Mouse (Mus musculus) cortical plate, adult 2 months (tissue): ENCODE data around the gene Rpl4. TPM values are rescaled to one million over a fixed set of nuclear protein-coding genes. Genes with fewer than 3 reads are reported as not detected.
"Not testable (repeated sequence)": the region's sequence is repeated elsewhere in the genome, so short reads cannot be mapped to it uniquely, and the experiment has no call there.

Experiments
- H3K27ac ChIP-seq: fragments of 200-500 bp; 2 replicates; pipeline ENCODE4 v1.5.1; 2012; ENCODE audit warnings: low read length, control low read depth, inconsistent platforms; ENCODE audit not compliant: insufficient read depth
- H3K4me1 ChIP-seq: fragments of 200-500 bp; 2 replicates; pipeline ENCODE4 v1.6.1; 2011; ENCODE audit warnings: low read length; ENCODE audit not compliant: control insufficient read depth, insufficient read depth
- H3K4me3 ChIP-seq: fragments of 200-500 bp; 2 replicates; pipeline ENCODE4 v1.5.1; 2011; ENCODE audit warnings: mild to moderate bottlenecking, low read length, control low read depth; ENCODE audit not compliant: insufficient read depth
- CTCF ChIP-seq: fragments of 200-500 bp; IDR thresholded peaks from 2 replicates; pipeline ENCODE4 v1.5.1; 2011; ENCODE audit warnings: mild to moderate bottlenecking, control low read depth, low read length; ENCODE audit not compliant: insufficient read depth; ENCODE audit errors: extremely low read depth
- POLR2A ChIP-seq: fragments of 200-500 bp; IDR thresholded peaks from 2 replicates; pipeline ENCODE4 v1.6.1; 2011; ENCODE audit warnings: mild to moderate bottlenecking, low read length, control low read depth; ENCODE audit not compliant: insufficient read depth; ENCODE audit errors: extremely low read depth
- polyA plus RNA-seq: library from polyadenylated mRNA; depleted of rRNA; stranded (reverse); fragments of >200 nt; gene quantifications from 2 replicates; pipeline ENCODE4 v1.2.3, GENCODE M21; 2012

The Rpl4 gene
- polyA plus RNA-seq, 1 experiment: 578 TPM

DNA sequence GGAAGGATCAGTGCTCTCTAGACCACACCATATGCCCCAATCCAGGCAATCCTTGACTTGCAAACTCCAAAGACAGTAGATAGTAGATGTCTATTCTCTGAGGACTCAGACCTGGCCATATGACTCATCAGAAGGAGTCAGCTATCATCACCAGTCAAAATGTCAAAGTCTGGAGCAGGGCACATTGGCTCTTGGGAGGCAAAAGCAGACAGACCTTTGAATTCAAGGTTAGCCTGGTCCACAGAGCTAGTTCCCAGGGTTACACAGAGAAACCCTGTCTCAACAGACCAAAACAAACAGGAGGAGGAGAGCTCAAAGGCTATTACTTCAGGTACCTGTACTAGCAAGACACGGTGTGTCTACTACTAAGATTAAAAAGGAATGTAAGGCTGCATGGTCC, 20.7 kb downstream of the Rpl4 start:
- Histone ChIP-seq H3K4me3 (no peak overlapping the region), H3K4me1 (peaks cover 9% of the 10 kb centered on the region), H3K27ac (no peak overlapping the region)
- TF ChIP-seq POLR2A (no peak), CTCF (no peak)

DNA sequence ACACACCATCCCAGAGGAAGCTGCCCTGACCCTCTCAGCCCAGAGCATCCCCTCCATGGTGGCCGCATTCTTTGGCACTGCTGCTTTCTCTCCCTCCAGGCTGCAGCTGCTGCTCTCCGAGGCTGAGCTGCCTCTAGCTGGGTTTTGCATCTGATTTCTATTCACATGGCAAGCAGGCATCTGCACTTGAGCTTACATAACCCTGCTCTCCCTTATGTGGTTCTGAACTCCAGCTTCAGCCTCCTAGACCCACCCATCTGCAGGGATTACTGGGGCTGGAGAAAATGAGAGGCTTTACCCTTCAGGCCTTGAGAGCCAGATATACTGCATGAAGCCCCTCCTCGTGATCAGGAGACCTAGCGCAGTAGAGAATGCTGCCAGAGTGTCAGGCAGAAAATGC, 22.4 kb downstream of the Rpl4 start:
- Histone ChIP-seq H3K4me3 (no peak overlapping the region), H3K27ac (peak overlapping the region; percentile 20; the same call in 1 of the 2 replicates), H3K4me1 (peaks cover 9% of the 10 kb centered on the region)
- TF ChIP-seq POLR2A (peak; percentile 73; the same call in 1 of the 2 replicates), CTCF (no peak)

DNA sequence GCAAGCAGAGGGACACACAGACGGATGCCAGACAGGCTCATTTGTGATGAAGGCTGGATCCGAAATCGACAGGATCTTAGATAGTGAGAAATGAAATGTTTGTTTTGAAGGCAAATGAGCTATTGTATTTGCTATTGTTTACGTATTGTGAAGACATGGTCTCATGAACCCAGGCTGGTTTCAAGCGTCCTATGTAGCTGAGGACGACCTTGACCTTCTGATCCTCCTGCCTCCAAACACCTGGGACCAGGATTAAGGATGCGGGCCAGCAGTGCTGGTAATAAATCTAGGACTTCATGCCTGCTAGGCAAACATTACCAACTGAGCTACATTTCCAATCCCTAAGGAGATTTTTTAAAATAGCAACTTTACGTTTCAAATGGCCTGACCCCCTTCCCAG, 24.3 kb downstream of the Rpl4 start:
- Histone ChIP-seq H3K4me3 (no peak overlapping the region), H3K27ac (no peak overlapping the region), H3K4me1 (peaks cover 9% of the 10 kb centered on the region)
- no peak for TF ChIP-seq POLR2A
- no peak for TF ChIP-seq CTCF

DNA sequence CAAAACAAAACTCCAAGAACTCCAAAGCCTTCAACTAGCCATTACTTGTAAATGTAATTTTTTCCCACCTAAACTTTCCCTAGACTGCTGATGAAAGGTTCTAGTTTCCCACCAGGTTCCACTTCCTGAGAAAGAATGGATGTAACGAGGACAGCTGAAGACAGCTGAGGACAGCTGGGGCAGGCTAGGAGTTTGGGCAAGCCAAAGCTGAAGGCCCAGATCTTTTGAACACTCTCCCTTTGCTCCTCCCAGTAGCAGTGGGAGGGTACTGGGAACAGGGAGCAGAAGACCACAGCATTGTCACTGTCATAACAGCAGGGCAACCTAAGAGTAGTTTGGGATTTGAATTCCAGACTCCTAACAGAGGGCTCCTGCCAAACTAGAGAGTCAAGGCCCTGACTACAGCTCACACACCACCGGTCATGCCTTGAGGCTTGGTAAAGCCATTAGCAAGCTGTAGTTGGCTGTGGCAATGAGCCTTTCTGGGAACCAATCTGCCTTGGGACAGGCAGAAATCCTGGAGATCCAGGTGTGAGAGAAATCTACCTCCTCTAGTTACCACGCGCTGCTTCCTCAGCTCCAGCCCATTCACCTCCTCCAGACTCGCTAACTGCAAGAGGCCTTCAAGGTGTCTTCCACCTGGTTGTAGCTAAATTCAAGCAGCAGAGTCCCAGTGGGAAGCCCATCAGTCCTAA, 25.0 kb downstream of the Rpl4 start:
- TF ChIP-seq CTCF (no peak), POLR2A (no peak)
- Histone ChIP-seq H3K4me3 (no peak overlapping the region), H3K27ac (no peak overlapping the region)

DNA sequence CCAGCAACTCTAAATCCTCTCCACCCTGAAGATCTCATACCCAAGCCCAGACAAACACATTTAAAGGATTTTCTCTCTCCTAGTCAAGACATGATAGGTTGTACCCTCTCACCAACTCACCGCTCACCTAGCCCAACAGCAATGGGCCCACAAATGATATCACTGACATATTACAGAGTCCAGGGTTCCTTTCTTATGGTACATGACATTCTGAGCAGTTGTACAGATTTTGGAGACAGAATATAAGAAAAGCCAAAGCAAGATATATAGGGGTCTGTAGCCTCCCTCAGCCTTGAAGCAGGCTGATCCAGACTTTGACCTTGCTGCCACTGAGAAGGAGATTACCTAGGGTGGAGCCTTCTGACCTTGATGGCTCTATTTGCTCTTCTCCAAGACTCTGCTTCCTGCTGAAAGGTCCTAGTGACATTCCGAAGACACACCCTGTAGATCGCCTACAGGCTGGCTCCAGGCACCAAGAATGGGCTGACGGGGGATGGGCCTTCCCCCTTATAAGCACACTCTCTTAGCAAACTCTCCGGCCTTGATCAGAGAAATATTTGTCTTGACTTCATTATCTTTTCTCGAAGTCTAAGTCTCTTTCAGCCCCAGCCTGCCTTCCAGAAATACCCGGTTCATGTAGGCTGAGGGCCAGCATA, 25.7 kb downstream of the Rpl4 start:
- H3K27ac ChIP-seq, H3K4me1 ChIP-seq, H3K4me3 ChIP-seq: not testable (repeated sequence)

More for the DNA sequence above, 25.0 kb downstream of the Rpl4 start:
- peaks cover 9% of the 10 kb centered on the region for H3K4me1 ChIP-seq

DNA sequence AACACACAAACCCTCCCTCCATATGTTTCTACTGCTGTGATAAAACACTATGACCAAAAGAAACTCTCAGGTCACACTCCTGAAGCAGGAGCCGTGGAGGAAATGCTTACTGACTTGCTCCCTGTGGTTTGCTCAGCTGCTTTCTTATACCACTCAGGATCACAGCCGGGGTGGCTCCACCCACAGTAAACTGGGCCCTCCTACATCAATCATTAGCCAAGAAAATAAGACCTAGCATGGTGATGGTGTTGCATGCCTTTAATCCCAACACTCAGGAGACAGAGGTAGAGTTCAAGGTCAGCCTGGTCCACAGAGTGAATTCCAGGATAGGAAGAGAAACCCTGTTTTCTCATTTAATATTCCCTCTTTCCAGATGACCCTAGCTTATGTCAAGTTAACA, 26.7 kb downstream of the Rpl4 start:
- Histone ChIP-seq H3K27ac (no peak overlapping the region), H3K4me1 (peaks cover 9% of the 10 kb centered on the region), H3K4me3 (no peak overlapping the region)
- TF ChIP-seq POLR2A (no peak), CTCF (no peak)

DNA sequence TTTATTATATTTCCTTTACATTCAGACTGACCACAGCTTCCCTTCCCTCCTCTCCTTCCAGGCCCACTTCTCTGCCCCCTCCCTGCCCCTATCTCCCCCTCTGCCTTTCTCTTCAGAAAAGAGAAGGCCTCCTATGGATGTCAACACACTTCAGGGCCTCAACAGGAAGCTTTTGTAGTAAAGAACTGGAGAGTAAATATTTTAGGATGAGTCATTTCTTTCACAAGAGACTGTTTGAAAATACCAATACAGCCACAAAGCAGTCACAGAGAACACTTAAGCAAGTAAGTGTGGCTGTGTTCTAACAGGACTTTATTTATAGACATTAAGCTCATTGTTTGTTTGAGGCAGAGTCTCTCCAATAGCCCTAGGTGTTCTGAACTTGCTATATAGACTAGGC, 29.2 kb downstream of the Rpl4 start:
- Histone ChIP-seq H3K27ac (no peak overlapping the region), H3K4me1 (no peaks in the 10 kb centered on the region; the same call in 1 of the 2 replicates), H3K4me3 (no peak overlapping the region)
- TF ChIP-seq CTCF (no peak), POLR2A (no peak)

DNA sequence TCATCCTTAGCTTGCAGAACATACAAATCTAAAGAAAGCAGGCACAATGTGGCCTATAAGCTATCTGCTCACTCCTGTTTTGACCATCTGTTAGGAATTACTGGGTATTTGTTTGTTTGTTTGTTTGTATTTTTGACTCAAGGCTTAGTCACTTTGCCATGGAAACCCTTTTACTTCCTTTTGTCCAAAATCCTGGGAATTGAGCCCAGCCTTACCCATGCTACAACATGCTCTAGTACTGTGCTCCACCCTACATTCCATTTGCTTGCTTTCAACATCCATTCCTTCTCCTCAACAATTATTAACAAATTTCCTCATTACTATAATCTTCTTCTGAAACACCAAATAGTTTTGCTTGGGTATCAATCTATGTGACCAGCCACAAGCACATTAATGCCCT, 29.7 kb downstream of the Rpl4 start:
- H3K4me3 ChIP-seq: no peak overlapping the region
- no peak for TF ChIP-seq POLR2A
- TF ChIP-seq CTCF: no peak
- no peak overlapping the region for H3K27ac ChIP-seq
- H3K4me1 ChIP-seq: no peaks in the 10 kb centered on the region; the same call in 1 of the 2 replicates

DNA sequence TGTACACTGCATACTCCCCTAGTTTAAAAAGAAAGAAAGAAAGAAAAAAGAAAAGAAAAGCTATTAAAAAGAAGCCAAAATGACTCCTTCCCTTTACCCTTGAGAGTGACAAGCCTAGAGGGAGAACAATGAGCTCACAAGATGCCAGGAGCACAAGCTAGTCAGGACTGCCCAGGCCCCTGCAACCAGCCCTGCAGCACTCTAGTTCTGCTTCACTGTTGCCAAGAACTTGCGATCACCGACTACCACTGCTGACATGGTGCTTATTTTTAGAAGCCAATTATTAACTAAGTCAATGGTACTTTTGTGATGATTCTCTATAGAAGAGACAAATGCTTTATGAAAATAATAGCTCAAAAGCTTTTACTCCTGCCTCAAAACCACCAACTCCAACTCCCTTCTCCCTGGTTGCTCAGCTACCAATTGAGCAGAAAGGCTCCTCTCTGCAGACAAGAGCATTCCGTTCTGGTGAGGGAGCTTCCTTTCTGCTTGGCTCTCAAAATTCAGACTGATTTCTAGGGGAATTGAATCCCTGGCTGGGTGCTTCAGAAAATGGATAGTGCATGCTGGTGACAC, 34.4 kb downstream of the Rpl4 start:
- TF ChIP-seq POLR2A: 0 out of 2 replicates have a peak, but pooled peaks have one; percentile 15
- no peak for TF ChIP-seq CTCF
- Histone ChIP-seq H3K4me3 (no peak overlapping the region), H3K27ac (peak overlapping the region; percentile 76), H3K4me1 (peaks cover 1% of the 10 kb centered on the region; the same call in 1 of the 2 replicates)

DNA sequence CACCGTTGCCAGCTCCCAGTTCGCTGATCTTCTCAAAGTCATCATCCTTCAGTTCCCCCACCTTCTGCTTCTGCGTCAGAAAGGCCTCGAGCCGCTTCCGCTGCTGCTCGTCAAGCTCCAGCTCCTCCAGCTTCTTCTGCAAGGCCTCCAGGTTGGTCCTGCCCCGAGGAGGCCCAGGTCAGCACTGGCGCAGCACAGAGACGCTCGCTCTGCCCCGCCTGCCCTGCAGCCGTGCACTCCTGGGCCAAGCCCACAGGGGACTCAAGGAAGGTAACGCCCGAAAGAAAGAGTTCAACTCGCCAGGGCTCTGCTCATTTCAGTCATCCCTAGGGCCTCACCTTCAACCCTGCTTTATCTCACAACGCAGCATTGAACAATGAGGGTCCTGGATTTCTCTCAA, 41.3 kb downstream of the Rpl4 start:
- TF ChIP-seq CTCF: no peak
- TF ChIP-seq POLR2A: no peak
- Histone ChIP-seq H3K4me3 (no peak overlapping the region), H3K4me1 (peaks cover 4% of the 10 kb centered on the region; the same call in 1 of the 2 replicates), H3K27ac (no peak overlapping the region)
